Mouse (Mus musculus) limb, embryonic 11.5 days (tissue): ENCODE data around the gene Ndufb10. TPM values are rescaled to one million over a fixed set of nuclear protein-coding genes. Genes with fewer than 3 reads are reported as not detected.

ENCODE experiments used
- ATAC-seq: fragments of 200-750 bp; cut with Nextera tagmentation; 2 replicates; pipeline ENCODE4 v1.8.0; 2017; ENCODE audit warnings: low read depth; ENCODE audit not compliant: insufficient number of reproducible peaks, low FRiP score, low TSS enrichment
- DNase-seq: peaks from one replicate; pipeline ENCODE4 v3.0.0-alpha.2; 2015; ENCODE audit warnings: low spot score
- H3K27ac ChIP-seq: fragments of 300-500 bp; sonication (generic); replicated peaks from 2 replicates; pipeline ENCODE4 v1.5.1; 2014; ENCODE audit warnings: low read depth, mild to moderate bottlenecking, low read length
- H3K27me3 ChIP-seq: fragments of 300-500 bp; sonication (generic); 2 replicates; pipeline ENCODE4 v1.6.1; 2014; ENCODE audit warnings: mild to moderate bottlenecking, low read length, mixed read lengths; ENCODE audit not compliant: control insufficient read depth, insufficient read depth
- H3K36me3 ChIP-seq: fragments of 300-500 bp; sonication (generic); 2 replicates; pipeline ENCODE4 v1.6.1; 2014; ENCODE audit warnings: mild to moderate bottlenecking, low read length, moderate library complexity, mixed read lengths; ENCODE audit not compliant: control insufficient read depth, insufficient read depth
- H3K4me1 ChIP-seq: fragments of 300-500 bp; sonication (generic); 2 replicates; pipeline ENCODE4 v1.6.1; 2014; ENCODE audit warnings: low read length, mixed read lengths; ENCODE audit not compliant: control insufficient read depth, insufficient read depth
- H3K4me2 ChIP-seq: fragments of 300-500 bp; sonication (generic); 2 replicates; pipeline ENCODE4 v1.6.1; 2014; ENCODE audit warnings: low read depth, mild to moderate bottlenecking, moderate library complexity; ENCODE audit not compliant: severe bottlenecking
- H3K4me3 ChIP-seq: fragments of 300-500 bp; sonication (generic); 2 replicates; pipeline ENCODE4 v1.5.1; 2014; ENCODE audit warnings: low read depth, low read length
- H3K9ac ChIP-seq: fragments of 300-500 bp; sonication (generic); 2 replicates; pipeline ENCODE4 v1.6.1; 2014; ENCODE audit warnings: mild to moderate bottlenecking, low read length
- H3K9me3 ChIP-seq: fragments of 300-500 bp; sonication (generic); 2 replicates; pipeline ENCODE4 v1.6.1; 2016; ENCODE audit warnings: low read length; ENCODE audit not compliant: control insufficient read depth
- WGBS: fragments of 180-500 bp; shearing (Covaris S2); extraction: QIAGEN DNeasy Blood & Tissue Kit; methylation state at CpG from one replicate; pipeline ENCODE4 v1.1.7; 2014; 5-methylcytosine and 5-hydroxymethylcytosine counted together
- polyA plus RNA-seq: library from polyadenylated mRNA; unstranded; fragments of >200 nt; fragmentation: Nextera tagmentation; extraction: Ambion mirVana; gene quantifications from 2 replicates; pipeline ENCODE4 v1.2.1, GENCODE M21; 2014

Gene Ndufb10
- polyA plus RNA-seq, 1 experiment from 2014 or later, result 211 TPM

DNA sequence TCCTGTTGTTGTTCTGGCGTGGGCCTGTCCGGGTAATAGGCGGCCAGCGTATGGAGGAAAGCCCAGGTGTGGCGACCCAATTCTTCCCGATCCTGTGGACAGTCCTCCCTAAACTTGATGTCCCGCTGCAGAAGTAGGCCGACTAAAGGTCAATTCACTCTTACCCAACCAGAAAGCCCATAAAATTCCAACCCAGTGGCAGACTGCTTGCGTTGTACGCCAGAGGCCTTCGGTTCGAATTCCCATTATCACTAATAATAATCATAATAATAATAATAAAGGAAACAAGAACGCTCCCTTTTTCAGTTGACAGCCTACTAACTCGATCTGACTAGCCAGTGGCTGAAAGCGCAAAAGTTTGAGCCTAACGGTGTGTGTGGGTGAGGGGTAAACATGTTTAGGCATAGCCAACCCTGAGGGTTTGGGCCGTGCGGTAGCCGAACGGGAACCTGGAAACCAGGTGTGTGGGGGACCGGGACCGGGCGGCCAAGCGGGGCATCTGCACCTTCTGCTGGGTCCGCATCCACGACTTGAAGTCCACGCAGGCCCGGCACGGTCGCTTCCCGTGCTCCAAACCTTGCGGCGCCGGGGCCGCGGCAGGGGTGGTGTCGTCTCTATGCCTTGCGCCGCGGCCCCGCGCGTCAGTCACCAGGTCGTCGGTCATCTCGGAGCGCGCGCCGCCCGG lies 28.8 kb downstream of the Ndufb10 start:
- H3K4me3 ChIP-seq, result peak overlapping the region; percentile 88
- peak overlapping the region; percentile 87 for H3K4me2 ChIP-seq
- DNase-seq, result peak; percentile 55
- peak overlapping the region; percentile 79 for H3K9ac ChIP-seq
- peak; percentile 34; the same call in 1 of the 2 replicates for ATAC-seq
- H3K27ac ChIP-seq, result peak overlapping the region; percentile 75
- H3K27me3 ChIP-seq, result peaks cover 3% of the 10 kb centered on the region
- peaks cover 9% of the 10 kb centered on the region; the same call in 1 of the 2 replicates for H3K4me1 ChIP-seq
- 5% methylated on average over 51 of the region's 51 CpGs for WGBS
- H3K9me3 ChIP-seq, result no peaks in the 10 kb centered on the region
- peaks cover 10% of the 10 kb centered on the region for H3K36me3 ChIP-seq

DNA sequence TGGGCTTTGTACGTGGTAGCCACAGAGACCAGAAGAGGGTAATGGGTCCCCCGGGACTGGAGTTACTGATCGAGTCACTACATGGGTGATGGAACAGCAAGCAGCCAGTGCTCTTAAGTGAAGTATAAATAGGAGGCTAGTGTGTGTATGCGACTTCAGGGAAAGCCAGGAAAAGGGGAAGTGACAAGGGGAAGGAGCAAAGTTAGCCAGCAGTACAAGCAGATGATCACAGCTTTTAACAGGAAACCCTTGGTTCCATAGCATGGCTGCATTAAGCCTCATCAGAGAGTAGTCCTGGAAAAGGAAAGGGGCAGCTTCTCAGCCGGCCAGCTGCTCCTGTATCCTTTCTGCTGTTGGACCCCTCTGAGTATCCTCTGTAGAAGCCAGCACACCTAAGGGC lies 31.9 kb downstream of the Ndufb10 start:
- no peak overlapping the region for H3K9ac ChIP-seq
- peaks cover 7% of the 10 kb centered on the region for H3K36me3 ChIP-seq
- H3K9me3 ChIP-seq, result no peaks in the 10 kb centered on the region
- peaks cover 14% of the 10 kb centered on the region; the same call in 1 of the 2 replicates for H3K4me1 ChIP-seq
- no peak overlapping the region for H3K4me3 ChIP-seq
- H3K27ac ChIP-seq, result no peak overlapping the region
- peaks cover 34% of the 10 kb centered on the region for H3K27me3 ChIP-seq
- no peak overlapping the region for H3K4me2 ChIP-seq
- WGBS, result 94% methylated on average over 5 of the region's 5 CpGs
- DNase-seq, result no peak
- ATAC-seq, result no peak

DNA sequence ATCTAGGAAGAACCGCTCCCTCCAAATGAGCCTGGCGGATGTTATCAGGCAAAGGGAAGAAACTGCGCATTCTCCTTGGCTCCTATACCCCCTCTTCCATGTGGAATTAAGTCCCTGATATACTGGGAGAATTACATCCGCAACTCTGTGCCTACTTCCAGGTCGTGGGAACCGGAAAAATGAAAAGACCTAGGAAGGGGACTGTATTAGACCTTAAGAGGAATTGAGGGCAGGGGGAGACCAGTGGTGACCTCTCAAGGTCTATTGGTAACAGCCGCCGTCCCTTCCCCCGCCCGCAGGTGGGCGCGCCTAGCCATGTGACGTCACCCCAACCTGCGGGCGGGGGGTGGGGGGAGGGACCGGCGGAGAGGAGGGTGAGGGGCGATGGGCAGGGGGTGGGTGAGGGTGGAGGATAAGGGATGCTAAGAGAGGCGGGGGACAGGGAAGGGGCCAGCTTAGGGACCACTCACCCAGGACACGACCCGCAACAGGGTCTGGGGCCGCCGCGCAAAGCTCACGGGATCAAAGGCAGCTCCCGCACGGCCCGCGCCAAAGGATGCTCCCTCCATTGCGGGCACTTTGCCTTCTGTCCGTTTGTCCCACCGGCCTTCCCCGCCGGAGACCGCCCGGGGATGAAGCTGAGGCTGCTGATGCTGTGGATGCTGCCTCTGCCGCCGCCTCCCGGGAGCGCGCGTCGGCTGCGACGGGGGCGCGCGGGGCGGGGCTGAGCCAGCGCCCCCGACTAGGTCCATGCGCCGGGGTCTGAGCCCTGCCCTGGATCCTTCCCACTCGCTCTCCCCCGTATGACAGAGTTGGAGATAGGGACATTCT lies 34.8 kb downstream of the Ndufb10 start, which contains the start of gene Syngr3:
Syngr3 (minus strand) TSS at position 705 of the 831 bp plus-strand sequence.
- no peak within 1 kb of the TSS for H3K27ac ChIP-seq
- peaks cover 36% of the 10 kb centered on the region for H3K27me3 ChIP-seq

DNA sequence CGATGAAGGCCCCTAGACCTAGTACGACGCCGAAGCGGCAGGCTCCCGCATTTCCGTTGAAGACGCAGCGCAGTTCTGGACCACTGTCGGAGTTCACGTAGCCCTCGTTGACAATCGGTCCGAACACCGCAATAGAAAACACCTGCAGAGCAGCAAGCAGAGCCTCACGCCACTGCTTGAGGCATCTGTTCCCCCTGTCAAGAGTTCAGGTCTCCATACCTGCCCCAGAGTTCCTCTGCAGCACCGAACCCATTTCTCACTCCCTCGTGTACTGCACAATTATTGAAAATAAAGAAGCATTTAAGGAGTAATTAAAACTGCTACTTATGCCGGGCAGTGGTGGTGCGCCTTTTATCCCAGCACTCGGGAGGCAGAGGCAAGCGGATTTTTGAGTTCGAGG lies 36.7 kb downstream of the Ndufb10 start:
- 0 out of 2 replicates have a peak, but pooled peaks cover 5% of the 10 kb centered on the region for H3K4me1 ChIP-seq
- H3K9me3 ChIP-seq, result no peaks in the 10 kb centered on the region
- peak overlapping the region; percentile 12 for H3K4me3 ChIP-seq
- peaks cover 36% of the 10 kb centered on the region for H3K27me3 ChIP-seq
- no peak overlapping the region for H3K27ac ChIP-seq
- WGBS, result 19% methylated on average over 23 of the region's 23 CpGs
- peaks cover 6% of the 10 kb centered on the region for H3K36me3 ChIP-seq
- H3K9ac ChIP-seq, result no peak overlapping the region
- DNase-seq, result no peak
- ATAC-seq, result no peak
- peak overlapping the region; percentile 30 for H3K4me2 ChIP-seq

More for the DNA sequence above, 34.8 kb downstream of the Ndufb10 start, which contains the start of gene Syngr3:
- H3K4me2 ChIP-seq, result peak within 1 kb of the TSS; percentile 94
- H3K4me1 ChIP-seq, result 0 out of 2 replicates have a peak, but pooled peaks cover 5% of the 10 kb centered on the region
- under 1% methylated on average over 55 of the region's 55 CpGs for WGBS
- DNase-seq, result peak; percentile 53
- H3K9ac ChIP-seq, result peak within 1 kb of the TSS; percentile 60
- H3K9me3 ChIP-seq, result no peaks in the 10 kb centered on the region
- peaks cover 7% of the 10 kb centered on the region for H3K36me3 ChIP-seq
- H3K4me3 ChIP-seq, result peak within 1 kb of the TSS; percentile 68
- ATAC-seq, result no peak

DNA sequence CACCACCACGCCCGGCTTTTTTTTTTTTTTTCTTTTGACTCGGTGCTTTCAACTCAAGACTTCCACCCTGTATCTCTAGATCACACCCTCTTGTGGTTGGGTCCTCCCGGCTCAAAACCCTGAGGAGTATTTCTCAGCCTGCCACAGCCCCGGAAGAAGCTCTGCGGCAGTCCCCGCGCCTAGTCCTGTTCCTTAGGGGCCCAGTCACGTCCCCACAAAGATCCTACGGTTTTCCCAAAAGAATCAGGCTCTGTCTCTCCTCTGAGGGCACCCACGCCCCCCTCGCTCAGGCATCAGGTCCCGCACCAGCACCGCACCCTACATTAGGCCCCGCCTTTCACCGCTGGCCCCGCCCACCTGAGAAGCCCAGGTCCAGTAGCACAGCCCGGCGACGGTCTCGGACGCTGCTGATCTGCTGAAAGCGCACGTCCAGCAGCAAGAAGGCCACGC lies 37.1 kb downstream of the Ndufb10 start:
- Histone ChIP-seq H3K36me3 (peaks cover 2% of the 10 kb centered on the region; the same call in 1 of the 2 replicates), H3K27me3 (peaks cover 36% of the 10 kb centered on the region), H3K27ac (no peak overlapping the region), H3K9ac (no peak overlapping the region), H3K4me1 (0 out of 2 replicates have a peak, but pooled peaks cover 5% of the 10 kb centered on the region), H3K4me3 (peak overlapping the region; percentile 12), H3K9me3 (no peaks in the 10 kb centered on the region), H3K4me2 (peak overlapping the region; percentile 30)
- WGBS, result under 1% methylated on average over 24 of the region's 25 CpGs
- no peak for ATAC-seq
- peak; percentile 59 for DNase-seq

DNA sequence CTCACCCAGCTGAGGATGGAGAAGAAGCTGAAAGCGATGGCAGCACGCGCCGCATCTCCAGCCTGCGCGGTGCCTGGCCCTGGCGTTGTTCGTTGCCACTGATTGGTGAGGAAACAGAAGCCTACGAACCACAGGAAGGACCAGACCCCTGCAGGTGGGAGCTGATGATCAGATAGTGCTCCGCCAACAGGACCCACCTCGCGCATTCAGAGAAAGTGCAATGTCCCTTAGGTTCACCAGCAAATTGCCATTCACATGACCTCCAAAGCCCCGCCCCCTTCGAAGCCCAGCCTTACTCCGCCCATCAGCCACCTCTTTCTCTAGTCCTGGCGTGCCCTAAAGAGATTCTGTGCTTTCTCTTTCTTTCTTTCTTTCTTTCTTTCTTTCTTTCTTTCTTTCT lies 37.8 kb downstream of the Ndufb10 start:
- 25% methylated on average over 16 of the region's 16 CpGs for WGBS
- Histone ChIP-seq H3K27ac (no peak overlapping the region), H3K9me3 (no peaks in the 10 kb centered on the region), H3K4me2 (peak overlapping the region; percentile 18), H3K4me1 (0 out of 2 replicates have a peak, but pooled peaks cover 5% of the 10 kb centered on the region), H3K27me3 (peaks cover 36% of the 10 kb centered on the region), H3K4me3 (no peak overlapping the region), H3K9ac (no peak overlapping the region), H3K36me3 (peaks cover 3% of the 10 kb centered on the region; the same call in 1 of the 2 replicates)
- DNase-seq, result peak; percentile 66
- ATAC-seq, result no peak

DNA sequence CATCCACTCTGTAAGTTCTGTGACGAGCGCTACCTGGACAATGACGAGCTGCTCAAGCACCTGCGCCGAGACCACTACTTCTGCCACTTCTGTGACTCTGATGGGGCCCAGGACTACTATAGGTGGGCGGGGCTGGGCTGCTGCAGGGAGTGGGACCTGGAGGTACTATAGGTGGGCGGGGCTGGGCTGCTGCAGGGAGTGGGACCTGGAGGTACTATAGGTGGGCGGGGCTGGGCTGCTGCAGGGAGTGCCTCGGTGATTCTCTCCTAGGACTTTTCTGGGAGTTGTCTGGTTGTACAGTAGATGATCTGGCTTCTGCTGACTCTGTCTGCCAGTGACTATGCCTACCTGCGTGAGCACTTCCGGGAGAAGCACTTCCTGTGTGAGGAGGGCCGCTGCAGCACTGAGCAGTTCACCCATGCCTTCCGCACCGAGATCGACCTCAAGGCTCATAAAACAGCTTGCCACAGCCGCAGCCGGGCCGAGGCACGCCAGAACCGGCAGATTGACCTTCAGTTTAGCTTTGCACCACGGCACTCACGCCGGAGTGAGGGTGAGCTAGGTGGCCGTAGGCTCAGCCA lies 46.7 kb downstream of the Ndufb10 start:
- no peaks in the 10 kb centered on the region for H3K27me3 ChIP-seq
- H3K4me3 ChIP-seq, result no peak overlapping the region
- H3K9me3 ChIP-seq, result no peaks in the 10 kb centered on the region
- DNase-seq, result no peak
- H3K36me3 ChIP-seq, result peaks cover 37% of the 10 kb centered on the region
- H3K9ac ChIP-seq, result no peak overlapping the region
- peaks cover under 1% of the 10 kb centered on the region; the same call in 1 of the 2 replicates for H3K4me1 ChIP-seq
- H3K4me2 ChIP-seq, result no peak overlapping the region
- 90% methylated on average over 24 of the region's 24 CpGs for WGBS
- H3K27ac ChIP-seq, result no peak overlapping the region
- ATAC-seq, result no peak

DNA sequence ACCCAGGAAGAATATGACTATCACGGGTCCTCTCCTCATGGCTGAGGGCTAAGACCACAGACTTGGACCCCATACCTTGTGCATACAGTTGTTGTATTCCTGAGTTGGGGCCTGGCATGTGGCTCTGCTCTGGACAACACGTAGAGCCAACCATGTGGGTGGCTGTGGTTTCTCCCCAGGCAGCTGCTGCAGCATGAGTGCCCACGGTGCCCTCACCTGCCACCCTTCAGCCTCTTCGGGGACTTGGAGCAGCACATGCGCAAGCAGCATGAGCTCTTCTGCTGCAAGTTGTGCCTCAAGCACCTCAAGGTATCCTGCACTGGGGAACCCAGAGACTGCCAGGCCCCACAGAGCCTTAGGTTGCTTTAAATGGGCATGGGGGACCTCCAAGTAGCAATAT lies 47.4 kb downstream of the Ndufb10 start:
- Histone ChIP-seq H3K9ac (no peak overlapping the region), H3K36me3 (peaks cover 35% of the 10 kb centered on the region), H3K9me3 (no peaks in the 10 kb centered on the region), H3K4me3 (no peak overlapping the region), H3K4me2 (no peak overlapping the region), H3K4me1 (peaks cover 7% of the 10 kb centered on the region), H3K27me3 (no peaks in the 10 kb centered on the region), H3K27ac (no peak overlapping the region)
- ATAC-seq (no peak), DNase-seq (no peak)
- WGBS, result 98% methylated on average over 5 of the region's 5 CpGs
